Mouse (Mus musculus) kidney, embryonic 16.5 days (tissue): ENCODE results near the gene C1s2. TPM values are rescaled to one million over a fixed set of nuclear protein-coding genes. Genes with fewer than 3 reads are reported as not detected.

Experiments
- ATAC-seq: fragments of 200-750 bp; cut with Nextera tagmentation; 2 replicates; pipeline ENCODE4 v1.8.0; 2017; ENCODE audit warnings: moderate TSS enrichment; ENCODE audit not compliant: low FRiP score, low TSS enrichment
- H3K27ac ChIP-seq: fragments of 300-500 bp; sonication (generic); 2 replicates; pipeline ENCODE4 v1.5.1; 2014; ENCODE audit warnings: low read length
- H3K27me3 ChIP-seq: fragments of 300-500 bp; sonication (generic); 2 replicates; pipeline ENCODE4 v1.6.1; 2014; ENCODE audit warnings: low read length, control low read depth, mixed read lengths; ENCODE audit not compliant: insufficient read depth
- H3K36me3 ChIP-seq: fragments of 300-500 bp; sonication (generic); 2 replicates; pipeline ENCODE4 v1.6.1; 2014; ENCODE audit warnings: low read length, control low read depth, mixed read lengths; ENCODE audit not compliant: insufficient read depth
- H3K4me1 ChIP-seq: fragments of 300-500 bp; sonication (generic); 2 replicates; pipeline ENCODE4 v1.6.1; 2014; ENCODE audit warnings: low read length, control low read depth, mixed read lengths; ENCODE audit not compliant: insufficient read depth
- H3K4me2 ChIP-seq: fragments of 300-500 bp; sonication (generic); replicated peaks from 2 replicates; pipeline ENCODE4 v1.6.1; 2014; ENCODE audit warnings: low read depth, low read length
- H3K4me3 ChIP-seq: fragments of 300-500 bp; sonication (generic); 2 replicates; pipeline ENCODE4 v1.5.1; 2014; ENCODE audit warnings: mild to moderate bottlenecking, low read length
- H3K9ac ChIP-seq: fragments of 300-500 bp; sonication (generic); replicated peaks from 2 replicates; pipeline ENCODE4 v1.6.1; 2014; ENCODE audit warnings: low read length
- H3K9me3 ChIP-seq: fragments of 300-500 bp; sonication (generic); 2 replicates; pipeline ENCODE4 v1.6.1; 2016; ENCODE audit warnings: low read length, control low read depth
- WGBS: fragments of 180-500 bp; shearing (Covaris S2); extraction: QIAGEN DNeasy Blood & Tissue Kit; methylation state at CpG from one replicate; pipeline ENCODE4 v1.1.7; 2014; 5-methylcytosine and 5-hydroxymethylcytosine counted together
- polyA plus RNA-seq: library from polyadenylated mRNA; unstranded; fragments of >200 nt; fragmentation: Nextera tagmentation; extraction: Ambion mirVana; gene quantifications from 2 replicates; pipeline ENCODE4 v1.2.1, GENCODE M21; 2015

Gene C1s2
- polyA plus RNA-seq, 1 experiment from 2014 or later, result 0.09 TPM

DNA sequence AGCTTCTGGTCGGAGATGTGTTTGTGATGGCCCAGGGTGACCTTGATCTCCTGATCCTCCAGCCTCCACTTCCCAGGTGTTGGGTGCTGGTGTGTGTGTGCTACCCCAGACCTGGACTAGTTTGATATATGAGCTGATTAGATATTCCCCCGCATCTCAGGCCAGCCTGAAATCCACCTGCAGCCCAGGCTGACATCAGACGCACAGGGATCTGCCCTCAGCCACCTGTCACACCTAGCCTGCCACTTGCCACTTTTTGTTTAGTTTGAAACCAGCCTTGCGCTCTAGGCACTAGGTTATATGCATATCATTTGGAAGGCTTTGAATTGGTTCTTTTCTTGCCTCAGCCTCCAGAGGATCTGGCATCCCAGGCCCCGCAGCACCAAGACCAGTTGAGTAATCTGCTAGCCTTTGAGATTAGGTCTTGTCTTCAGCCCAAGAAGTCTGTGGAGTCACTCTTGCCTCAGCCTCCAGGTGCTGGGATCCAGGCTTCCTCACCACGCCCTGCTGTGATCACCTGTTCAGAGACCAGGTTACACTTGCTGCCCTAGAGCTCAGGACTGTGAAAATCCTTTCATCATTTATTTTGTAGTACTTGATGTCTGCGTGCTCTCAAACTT, 34.5 kb upstream of the C1s2 start:
- no peak overlapping the region for H3K4me2 ChIP-seq
- H3K4me3 ChIP-seq, result no peak overlapping the region
- peaks cover 5% of the 10 kb centered on the region; the same call in 1 of the 2 replicates for H3K4me1 ChIP-seq
- ATAC-seq, result no peak
- WGBS, result 86% methylated on average over 7 of the region's 7 CpGs
- no peaks in the 10 kb centered on the region for H3K9me3 ChIP-seq
- no peak overlapping the region for H3K9ac ChIP-seq
- no peak overlapping the region for H3K27ac ChIP-seq
- peaks cover 6% of the 10 kb centered on the region; the same call in 1 of the 2 replicates for H3K36me3 ChIP-seq
- H3K27me3 ChIP-seq, result no peaks in the 10 kb centered on the region

DNA sequence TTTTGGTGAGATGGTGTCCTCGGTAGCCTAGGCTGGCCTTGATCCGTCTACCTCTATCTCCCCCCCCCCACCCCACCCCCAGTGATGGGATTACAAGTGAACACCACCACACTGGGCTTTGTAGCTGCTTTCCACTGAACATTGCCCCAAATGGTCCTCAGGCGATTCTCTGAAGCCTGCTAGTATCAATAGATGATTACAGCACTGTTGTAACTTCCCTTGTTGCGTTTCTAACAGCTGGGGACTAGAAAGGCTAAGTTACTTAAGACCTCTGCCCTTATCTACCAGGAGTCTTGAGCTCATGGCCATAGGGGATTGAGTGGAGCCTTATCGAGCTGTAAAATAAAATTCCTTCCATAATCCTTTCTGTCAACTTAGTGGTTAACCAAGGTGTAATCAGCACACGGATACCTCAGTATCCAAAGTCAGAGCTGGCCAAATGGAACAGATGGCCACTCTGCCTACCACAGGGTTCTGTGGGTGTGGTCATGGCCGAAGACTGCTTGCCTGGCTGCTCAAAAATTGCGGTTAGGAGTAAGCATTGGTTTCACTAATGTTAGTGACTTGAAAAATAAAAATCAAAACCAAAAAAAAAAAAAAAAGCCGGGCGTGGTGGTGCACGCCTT, 33.5 kb upstream of the C1s2 start:
- no peak for ATAC-seq
- Histone ChIP-seq H3K9ac (no peak overlapping the region), H3K27me3 (no peaks in the 10 kb centered on the region), H3K9me3 (no peaks in the 10 kb centered on the region), H3K4me3 (no peak overlapping the region), H3K27ac (no peak overlapping the region), H3K4me1 (peaks cover 5% of the 10 kb centered on the region; the same call in 1 of the 2 replicates), H3K4me2 (no peak overlapping the region), H3K36me3 (peaks cover 5% of the 10 kb centered on the region; the same call in 1 of the 2 replicates)
- WGBS, result 75% methylated on average over 11 of the region's 11 CpGs

DNA sequence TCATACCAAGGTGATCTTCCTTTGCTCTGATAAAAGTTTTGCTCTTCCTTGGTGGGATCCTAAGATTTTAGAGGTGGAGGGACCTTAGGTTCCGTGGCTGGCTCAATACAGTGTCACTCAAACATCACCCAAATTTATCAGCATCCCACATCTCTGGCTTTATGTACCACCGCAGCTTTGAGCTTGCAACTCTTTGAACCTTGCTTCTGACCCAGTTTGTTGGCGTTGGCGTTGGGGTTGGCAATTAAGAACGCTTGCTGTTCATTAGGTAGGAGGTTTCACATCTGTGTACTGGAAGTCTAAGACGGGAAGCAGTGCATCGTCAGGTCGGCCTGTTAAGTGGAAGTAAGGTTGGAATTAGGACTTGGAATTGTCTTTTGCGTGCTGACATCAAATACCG, 29.1 kb upstream of the C1s2 start:
- WGBS, result 89% methylated on average over 10 of the region's 10 CpGs
- no peak overlapping the region for H3K27ac ChIP-seq
- H3K4me1 ChIP-seq, result peaks cover 9% of the 10 kb centered on the region; the same call in 1 of the 2 replicates
- H3K9me3 ChIP-seq, result no peaks in the 10 kb centered on the region
- H3K27me3 ChIP-seq, result no peaks in the 10 kb centered on the region
- ATAC-seq, result no peak
- H3K36me3 ChIP-seq, result no peaks in the 10 kb centered on the region
- H3K4me2 ChIP-seq, result no peak overlapping the region
- H3K4me3 ChIP-seq, result no peak overlapping the region
- H3K9ac ChIP-seq, result no peak overlapping the region

DNA sequence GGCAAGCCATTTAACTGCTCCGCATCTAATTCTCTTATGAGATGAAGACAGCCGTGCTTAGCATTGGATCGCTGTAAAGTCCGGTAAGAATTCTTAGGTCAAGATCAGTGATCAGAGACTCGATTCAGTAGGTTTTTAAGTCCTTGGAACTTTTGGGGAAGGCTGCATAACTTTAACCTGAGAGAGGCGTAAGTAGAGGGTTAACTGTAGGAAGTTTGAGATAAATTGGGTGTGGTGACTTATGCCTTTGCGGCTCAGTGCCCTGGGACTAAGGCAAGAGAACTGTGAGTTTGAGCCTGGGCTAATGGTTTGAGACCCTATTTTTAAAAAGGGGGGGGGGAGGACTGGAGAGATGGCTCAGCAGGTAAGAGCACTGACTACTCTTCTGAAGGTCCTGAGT, 28.4 kb upstream of the C1s2 start:
- 60% methylated on average over 7 of the region's 7 CpGs for WGBS
- H3K4me3 ChIP-seq, result peak overlapping the region; percentile 77
- H3K9ac ChIP-seq, result no peak overlapping the region
- H3K9me3 ChIP-seq, result no peaks in the 10 kb centered on the region
- no peaks in the 10 kb centered on the region for H3K36me3 ChIP-seq
- no peak overlapping the region for H3K27ac ChIP-seq
- peaks cover 9% of the 10 kb centered on the region; the same call in 1 of the 2 replicates for H3K4me1 ChIP-seq
- no peaks in the 10 kb centered on the region for H3K27me3 ChIP-seq
- ATAC-seq, result no peak
- H3K4me2 ChIP-seq, result peak overlapping the region; percentile 71

DNA sequence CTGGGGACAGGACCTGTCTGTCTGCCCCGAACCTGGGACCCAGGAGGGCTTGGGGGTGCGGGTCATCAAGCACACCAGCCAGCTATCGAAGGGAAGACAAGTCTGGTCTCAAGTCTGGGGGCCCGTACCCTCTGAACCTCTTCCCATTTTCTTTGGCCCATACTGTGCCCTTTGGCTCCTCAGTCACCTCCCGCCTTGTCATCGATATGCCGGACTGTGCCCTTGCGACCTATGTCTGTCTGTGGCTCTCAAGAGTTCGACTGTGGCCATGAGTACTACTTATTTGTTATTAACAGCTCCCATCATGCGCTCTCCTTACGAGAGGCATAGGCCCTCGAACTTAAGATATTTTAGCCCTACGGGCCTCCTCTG, 27.5 kb upstream of the C1s2 start:
- Histone ChIP-seq H3K9me3 (no peaks in the 10 kb centered on the region), H3K27me3 (no peaks in the 10 kb centered on the region), H3K4me2 (peak overlapping the region; percentile 71), H3K9ac (peak overlapping the region; percentile 71), H3K27ac (peak overlapping the region; percentile 82), H3K36me3 (no peaks in the 10 kb centered on the region), H3K4me1 (peaks cover 9% of the 10 kb centered on the region; the same call in 1 of the 2 replicates), H3K4me3 (peak overlapping the region; percentile 77)
- 13% methylated on average over 13 of the region's 13 CpGs for WGBS
- no peak for ATAC-seq

DNA sequence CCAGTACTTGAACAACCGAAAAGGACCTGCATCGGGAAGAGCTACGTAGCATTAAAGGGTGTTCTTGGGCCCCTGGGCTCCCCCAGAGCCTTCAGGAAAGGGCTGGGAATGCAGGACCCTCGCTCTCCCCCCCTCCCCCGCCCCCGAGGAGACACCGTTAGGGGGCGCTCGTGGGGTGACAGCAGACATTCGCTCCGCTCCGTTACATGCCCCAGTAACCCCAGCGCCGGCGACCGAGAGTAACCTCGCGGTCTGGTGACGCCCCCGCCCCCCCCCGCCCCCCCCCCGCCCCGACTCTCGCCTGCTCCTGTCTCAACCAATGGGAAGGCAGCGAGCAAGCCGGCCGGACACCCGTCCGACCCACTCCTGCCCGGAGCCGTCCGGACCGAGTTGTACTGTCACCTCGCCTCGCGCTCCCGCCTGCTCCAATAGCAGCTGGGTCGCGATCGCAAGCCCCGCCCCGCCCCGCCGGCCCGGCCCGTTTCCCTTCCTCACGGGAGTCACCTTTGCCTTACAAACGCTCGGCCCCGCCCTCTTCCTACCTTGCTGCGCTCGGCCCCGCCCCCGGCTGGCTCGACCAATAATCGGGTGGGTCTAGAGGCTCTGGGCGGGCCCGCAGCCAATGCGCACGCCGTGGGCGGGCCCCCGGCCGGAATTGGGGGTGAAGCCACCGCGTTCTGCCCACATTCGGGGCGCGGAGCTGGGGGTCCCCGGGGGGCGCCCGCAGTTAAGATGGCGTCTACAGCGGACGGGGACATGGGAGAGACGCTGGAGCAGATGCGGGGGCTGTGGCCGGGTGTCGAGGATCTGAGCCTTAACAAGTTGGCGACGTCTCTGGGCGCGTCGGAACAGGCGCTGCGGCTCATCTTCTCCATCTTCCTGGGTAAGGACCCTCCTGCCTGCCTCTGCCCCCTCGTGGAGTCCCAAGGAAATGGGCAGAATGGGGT, 26.9 kb upstream of the C1s2 start, which contains the start of gene Lpcat3:
Lpcat3 (plus strand) TSS at position 551 of the 947 bp plus-strand sequence.
- peak; percentile 97 for ATAC-seq
- Histone ChIP-seq H3K36me3 (no peaks in the 10 kb centered on the region), H3K27ac (peak within 1 kb of the TSS; percentile 82), H3K27me3 (no peaks in the 10 kb centered on the region), H3K4me1 (peaks cover 9% of the 10 kb centered on the region; the same call in 1 of the 2 replicates), H3K4me3 (peak within 1 kb of the TSS; percentile 77), H3K9me3 (no peaks in the 10 kb centered on the region), H3K4me2 (peak within 1 kb of the TSS; percentile 71), H3K9ac (peak within 1 kb of the TSS; percentile 71)
- 0% methylated on average over 57 of the region's 87 CpGs for WGBS

DNA sequence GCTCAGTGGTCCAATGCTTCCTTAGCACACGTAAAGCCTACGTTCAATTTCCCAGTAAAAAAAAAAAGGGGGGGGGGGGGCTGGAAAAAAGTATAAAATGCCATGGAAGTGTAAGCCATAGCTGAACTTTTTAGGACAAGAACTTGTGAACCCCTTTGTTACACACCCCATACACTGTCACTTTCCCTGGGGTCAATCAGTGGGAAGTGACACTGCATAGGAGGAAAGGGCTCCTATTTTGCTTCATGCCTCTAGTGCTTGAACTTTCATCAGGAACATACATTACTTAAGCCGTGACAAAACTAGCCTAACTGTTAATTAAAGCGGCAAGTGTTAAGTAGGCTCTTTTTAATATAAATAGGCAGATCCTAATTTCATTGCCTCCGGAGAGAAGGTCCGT, 26.1 kb upstream of the C1s2 start:
- H3K27ac ChIP-seq, result peak overlapping the region; percentile 82

DNA sequence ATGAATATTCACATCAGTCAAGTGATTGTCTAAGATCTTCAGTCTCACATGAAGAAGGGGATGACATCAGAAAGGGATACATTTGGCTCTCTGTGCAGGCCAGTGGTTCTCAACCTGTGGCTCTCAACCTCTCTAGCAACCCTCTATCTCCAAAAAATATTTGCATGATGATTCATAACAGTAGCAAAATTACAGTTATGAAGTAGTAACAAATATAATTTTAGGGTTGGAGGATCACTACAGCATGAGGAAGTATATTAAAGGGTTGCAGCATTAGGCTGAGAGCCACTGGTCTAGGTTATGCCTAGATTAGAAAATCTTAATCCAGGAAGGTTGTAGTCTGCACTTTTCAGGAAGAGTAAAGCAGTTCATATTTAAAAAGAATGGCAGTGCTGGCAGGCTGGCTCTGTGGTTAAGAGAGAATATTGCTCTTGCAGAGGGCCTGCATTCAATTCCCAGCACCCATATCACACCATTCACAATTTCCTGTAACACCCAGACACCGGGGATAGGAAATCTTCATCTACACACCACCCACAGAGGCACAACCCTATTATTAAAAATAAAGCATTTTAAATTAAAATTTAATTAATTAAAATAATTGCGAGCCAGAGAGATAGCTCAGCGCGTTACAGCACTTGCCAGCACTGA, 25.4 kb upstream of the C1s2 start:
- H3K27me3 ChIP-seq, result no peaks in the 10 kb centered on the region
- no peak overlapping the region for H3K4me2 ChIP-seq
- H3K4me1 ChIP-seq, result peaks cover 9% of the 10 kb centered on the region; the same call in 1 of the 2 replicates
- no peak overlapping the region for H3K27ac ChIP-seq
- no peaks in the 10 kb centered on the region for H3K36me3 ChIP-seq
- no peak overlapping the region for H3K4me3 ChIP-seq
- H3K9ac ChIP-seq, result no peak overlapping the region
- 98% methylated on average over 4 of the region's 4 CpGs for WGBS
- no peaks in the 10 kb centered on the region for H3K9me3 ChIP-seq
- no peak for ATAC-seq

More for the DNA sequence above, 26.1 kb upstream of the C1s2 start:
- H3K36me3 ChIP-seq, result no peaks in the 10 kb centered on the region
- WGBS, result 27% methylated on average over 6 of the region's 6 CpGs
- H3K27me3 ChIP-seq, result no peaks in the 10 kb centered on the region
- H3K9ac ChIP-seq, result peak overlapping the region; percentile 63
- H3K4me3 ChIP-seq, result peak overlapping the region; percentile 77
- H3K4me2 ChIP-seq, result peak overlapping the region; percentile 71
- no peaks in the 10 kb centered on the region for H3K9me3 ChIP-seq
- no peak for ATAC-seq
- H3K4me1 ChIP-seq, result peaks cover 9% of the 10 kb centered on the region; the same call in 1 of the 2 replicates

DNA sequence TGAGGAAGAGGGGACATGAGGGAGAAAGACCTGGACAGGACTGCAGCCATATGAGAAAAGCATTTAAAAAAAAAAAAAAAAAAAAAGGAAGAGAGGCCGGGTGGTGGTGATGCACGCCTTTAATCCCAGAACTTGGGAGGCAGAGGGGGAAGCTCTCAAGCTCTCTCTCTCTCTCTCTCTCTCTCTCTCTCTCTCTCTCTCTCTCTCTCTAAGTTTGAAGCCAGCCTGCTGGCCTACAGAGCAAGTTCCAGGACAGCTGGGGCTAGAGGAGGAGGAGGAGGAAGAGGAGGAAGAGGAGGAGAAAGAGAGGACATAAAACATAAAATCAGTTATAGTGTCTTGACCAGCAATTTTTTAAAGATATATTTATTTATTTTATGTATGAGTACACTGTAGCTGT, 22.2 kb upstream of the C1s2 start:
- no peak overlapping the region for H3K9ac ChIP-seq
- H3K4me3 ChIP-seq, result no peak overlapping the region
- 0 out of 2 replicates have a peak, but pooled peaks cover 2% of the 10 kb centered on the region for H3K4me1 ChIP-seq
- no peak overlapping the region for H3K27ac ChIP-seq
- no peaks in the 10 kb centered on the region for H3K27me3 ChIP-seq
- H3K4me2 ChIP-seq, result no peak overlapping the region
- no peak for ATAC-seq
- H3K9me3 ChIP-seq, result peaks cover 4% of the 10 kb centered on the region
- no peaks in the 10 kb centered on the region for H3K36me3 ChIP-seq
- WGBS, result 70% methylated on average over 2 of the region's 2 CpGs
